ENCODE assay signal across 8 mouse cellular contexts in the genomic region with DNA sequence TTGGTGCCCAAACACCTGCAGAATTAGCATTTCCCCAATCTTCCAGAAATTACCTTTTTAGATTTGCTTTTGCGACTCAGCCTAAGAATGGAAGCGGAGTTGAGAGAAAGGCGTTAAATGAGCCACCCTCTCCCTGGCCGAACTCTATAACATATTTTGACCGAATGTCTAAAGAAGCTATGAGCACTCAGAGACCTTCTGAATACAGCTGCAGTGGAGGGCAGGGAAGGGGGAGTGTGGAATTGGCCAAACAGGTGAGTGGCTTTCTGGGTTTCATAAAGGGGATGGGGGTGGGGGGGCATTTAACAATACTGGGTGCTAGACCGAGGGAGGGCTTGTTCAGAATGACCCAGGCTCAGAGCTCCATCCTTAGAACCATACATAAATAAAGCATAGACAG. TPM values are rescaled to one million over a fixed set of nuclear protein-coding genes. Genes with fewer than 3 reads are reported as not detected.
A peak's percentile ranks its signal among the peaks of the same experiment; 100 is the strongest.
DNase-seq lines count a peak whose midpoint lies in the region; ATAC-seq and TF ChIP-seq lines count a peak whose summit lies in the region.

No protein-coding gene starts in this region.

- no peaks in the 10 kb centered on the region for H3K36me3 ChIP-seq in testis, adult 2 months (ENCODE audit: control insufficient read depth, insufficient read depth, low read length)
- H3K36me3 ChIP-seq in liver, embryonic 12.5 days, result no peaks in the 10 kb centered on the region
- peaks cover 4% of the 10 kb centered on the region; the same call in 1 of the 2 replicates for H3K36me3 ChIP-seq in stomach, postnatal 0 days (ENCODE audit: control insufficient read depth, insufficient read depth, low read length)

- H3K9ac ChIP-seq in liver, embryonic 12.5 days, result no peak overlapping the region
- H3K9ac ChIP-seq in stomach, postnatal 0 days (ENCODE audit: low read length), result peak overlapping the region; percentile 89; the same call in 1 of the 2 replicates

- no peak for TF ChIP-seq POLR2A in testis, adult 2 months (IDR thresholded peaks at IDR 0.05; ENCODE audit: control insufficient read depth, low read depth, low read length)

- H3K4me3 ChIP-seq in testis, adult 2 months (ENCODE audit: control insufficient read depth, low read depth, low read length), result peak overlapping the region; percentile 23; the same call in 1 of the 2 replicates
- peak overlapping the region; percentile 61 for H3K4me3 ChIP-seq in liver, embryonic 12.5 days
- H3K4me3 ChIP-seq in stomach, postnatal 0 days (ENCODE audit: low read depth, low read length), result peak overlapping the region; percentile 91

- peak overlapping the region; percentile 59; the same call in 1 of the 2 replicates for H3K27ac ChIP-seq in testis, adult 2 months (ENCODE audit: control insufficient read depth, insufficient read depth, low read depth, low read length)
- H3K27ac ChIP-seq in liver, embryonic 12.5 days, result 0 out of 2 replicates have a peak overlapping the region, but pooled peaks have one; percentile 30
- H3K27ac ChIP-seq in stomach, postnatal 0 days (replicated peaks), result peak overlapping the region; percentile 100

- 18% methylated on average over 6 of the region's 6 CpGs for WGBS in liver, embryonic 12.5 days (ENCODE audit: insufficient replicate concordance)
- 9% methylated on average over 6 of the region's 6 CpGs for WGBS in stomach, postnatal 0 days

- H3K9me3 ChIP-seq in liver, embryonic 12.5 days (replicated peaks), result no peaks in the 10 kb centered on the region
- no peaks in the 10 kb centered on the region for H3K9me3 ChIP-seq in stomach, postnatal 0 days (ENCODE audit: control insufficient read depth, low read length)

- H3K4me2 ChIP-seq in liver, embryonic 12.5 days, result peak overlapping the region; percentile 74
- H3K4me2 ChIP-seq in stomach, postnatal 0 days (replicated peaks; ENCODE audit: low read depth), result peak overlapping the region; percentile 94

- DNase-seq in cerebellum, adult 9-10 months, result peak; percentile 64
- DNase-seq in cerebellum, adult 11-12 months, result no peak
- DNase-seq in testis, postnatal 14 days (ENCODE audit: low spot score), result no peak
- no peak for DNase-seq in stomach, postnatal 0 days (ENCODE audit: low spot score)

- ATAC-seq in liver, embryonic 12.5 days, result no peak
- no peak for ATAC-seq in stomach, postnatal 0 days (ENCODE audit: low FRiP score, low TSS enrichment)
- ATAC-seq in cerebellum, adult (ENCODE audit: insufficient number of reproducible peaks, low FRiP score, low TSS enrichment), result no peak
- no peak for ATAC-seq in megakaryocyte-erythroid progenitor cell, adult 5-6 weeks (replicated peaks; ENCODE audit: low FRiP score, low TSS enrichment, poor library complexity, severe bottlenecking)

- TF ChIP-seq CTCF in testis, adult 2 months (IDR thresholded peaks at IDR 0.05; ENCODE audit: control insufficient read depth, insufficient read depth, insufficient replicate concordance, low read depth, low read length), result no peak
- no peak for TF ChIP-seq CTCF in stomach, postnatal 0 days (IDR thresholded peaks at IDR 0.05; ENCODE audit: low read depth)

- no peak for TF ChIP-seq EP300 in stomach, postnatal 0 days (optimal IDR thresholded peaks at IDR 0.05)

- no peaks in the 10 kb centered on the region; the same call in 1 of the 2 replicates for H3K27me3 ChIP-seq in testis, adult 2 months (ENCODE audit: control insufficient read depth, insufficient read depth, low read length)
- peaks cover 96% of the 10 kb centered on the region for H3K27me3 ChIP-seq in liver, embryonic 12.5 days (replicated peaks)
- no peaks in the 10 kb centered on the region for H3K27me3 ChIP-seq in stomach, postnatal 0 days (ENCODE audit: control insufficient read depth, insufficient read depth, low read length)

- H3K4me1 ChIP-seq in testis, adult 2 months (ENCODE audit: control insufficient read depth, insufficient read depth, low read length), result peaks cover 34% of the 10 kb centered on the region
- peaks cover 70% of the 10 kb centered on the region for H3K4me1 ChIP-seq in liver, embryonic 12.5 days
- peaks cover 17% of the 10 kb centered on the region for H3K4me1 ChIP-seq in stomach, postnatal 0 days (replicated peaks; ENCODE audit: control insufficient read depth, insufficient read depth)

RNA-seq across cellular contexts. Expression of a gene that starts 0.7 kb away (rescaled TPM):
- polyA plus RNA-seq in testis, adult 2 months (2012; rRNA removed), result 2.8 and 3.2 TPM in 2 replicates
- 6.7 and 7.7 TPM in 2 replicates for polyA plus RNA-seq in liver, embryonic 12.5 days (2016; fragmentation: Nextera tagmentation; extraction: Ambion mirVana)
- polyA plus RNA-seq in stomach, postnatal 0 days (2015; fragmentation: Nextera tagmentation; extraction: Ambion mirVana), result 19.1 and 19.8 TPM in 2 replicates
- 0.76 and 0.94 TPM in 2 replicates for total RNA-seq in megakaryocyte-erythroid progenitor cell, adult 5-6 weeks (2014; fragmentation: Nextera tagmentation)
- 1.1 and 2.7 TPM in 2 replicates for total RNA-seq in megakaryocyte-erythroid progenitor cell, adult 5-6 weeks (2017)

Comparison
In these comparisons a context has a peak if more than half of its experiments do, and no peak if none do; other contexts are left out.
1. H3K27ac ChIP-seq: peak in every context shown above with its lines; median percentile 100 in stomach, postnatal 0 days; 59 in testis, adult 2 months; 30 in liver, embryonic 12.5 days.
2. H3K4me3 ChIP-seq: peak in every context shown above with its lines; median percentile 91 in stomach, postnatal 0 days; 61 in liver, embryonic 12.5 days; 23 in testis, adult 2 months.